Mouse (Mus musculus) retina, postnatal 1 day (tissue): ENCODE data around the gene Trmt10c.
A peak's percentile ranks its signal among the peaks of the same experiment; 100 is the strongest.

Experiments used
- DNase-seq: peaks from one replicate; pipeline ENCODE4 v3.0.0-alpha.2; 2012

The Trmt10c gene

GRCm38 (mm10) chr16:56038090-56038489, 471 bp upstream of the Trmt10c start:
- no peak for DNase-seq

DNA sequence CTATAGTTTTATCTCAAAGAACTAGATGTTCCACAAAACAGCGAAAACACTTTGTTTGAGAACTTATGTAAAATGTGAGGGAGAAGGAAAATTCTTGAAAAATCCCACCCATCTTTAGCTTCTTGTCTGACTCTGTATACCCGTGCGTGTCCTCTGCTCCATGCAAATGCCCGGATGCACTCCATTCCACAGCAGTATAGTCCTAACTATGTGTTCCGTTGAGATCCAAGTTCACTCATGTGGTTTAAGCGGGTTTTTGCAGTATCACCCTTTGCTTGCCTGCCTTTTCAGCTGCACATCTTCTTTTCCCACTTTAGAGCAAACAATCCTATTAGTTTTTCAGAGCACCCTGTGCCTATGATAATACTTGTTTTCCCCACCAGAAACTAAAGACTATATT, 1.1 kb downstream of the Trmt10c start:
- DNase-seq: no peak

GRCm38 (mm10) chr16:56034566-56034965, 3.1 kb downstream of the Trmt10c start:
- no peak for DNase-seq

GRCm38 (mm10) chr16:56029661-56030082, 7.9 kb downstream of the Trmt10c start, which contains the start of gene Pcnp:
TSS of gene Pcnp (minus strand) at chr16:56029739.
- DNase-seq: peak; percentile 99

DNA sequence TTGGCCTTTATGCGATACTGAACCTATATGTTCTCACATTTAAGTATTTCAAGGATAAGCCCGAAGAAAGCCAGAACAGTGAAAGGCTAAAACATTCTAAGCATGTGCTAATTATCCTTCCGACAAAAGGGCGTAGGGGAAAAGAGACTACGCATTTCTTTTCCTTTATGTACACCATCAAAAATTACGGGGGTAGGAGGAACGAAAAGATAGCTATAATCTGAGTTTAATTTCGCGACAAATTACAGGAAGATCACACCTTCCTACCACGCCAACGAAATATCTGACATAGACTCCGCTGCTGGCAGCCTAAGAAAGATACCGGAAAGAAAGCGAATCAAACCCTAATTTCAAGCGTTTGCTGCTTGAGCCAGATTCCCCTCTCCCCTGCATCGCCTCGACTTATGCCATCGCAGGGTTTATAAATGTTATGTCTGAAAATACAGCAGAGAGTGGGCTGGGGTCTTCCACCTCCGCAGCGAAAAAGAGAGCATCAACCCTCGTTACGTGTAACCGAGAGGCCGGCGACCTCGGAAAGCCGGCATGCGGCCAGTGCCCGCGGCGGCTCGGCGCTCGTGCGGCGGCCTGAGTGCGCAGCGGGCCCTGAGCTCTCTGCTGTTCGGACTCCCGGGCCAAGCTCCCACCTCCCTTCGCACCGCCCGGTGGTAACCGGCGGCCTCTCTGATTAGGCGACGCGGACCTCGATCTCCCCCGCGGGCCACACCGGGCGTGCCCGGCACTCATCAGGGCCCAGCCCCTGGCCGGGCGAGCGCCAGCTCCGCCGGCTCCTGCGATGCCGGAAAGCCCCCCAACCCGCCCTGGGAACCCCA, 8.7 kb downstream of the Trmt10c start:
- DNase-seq: no peak

DNA sequence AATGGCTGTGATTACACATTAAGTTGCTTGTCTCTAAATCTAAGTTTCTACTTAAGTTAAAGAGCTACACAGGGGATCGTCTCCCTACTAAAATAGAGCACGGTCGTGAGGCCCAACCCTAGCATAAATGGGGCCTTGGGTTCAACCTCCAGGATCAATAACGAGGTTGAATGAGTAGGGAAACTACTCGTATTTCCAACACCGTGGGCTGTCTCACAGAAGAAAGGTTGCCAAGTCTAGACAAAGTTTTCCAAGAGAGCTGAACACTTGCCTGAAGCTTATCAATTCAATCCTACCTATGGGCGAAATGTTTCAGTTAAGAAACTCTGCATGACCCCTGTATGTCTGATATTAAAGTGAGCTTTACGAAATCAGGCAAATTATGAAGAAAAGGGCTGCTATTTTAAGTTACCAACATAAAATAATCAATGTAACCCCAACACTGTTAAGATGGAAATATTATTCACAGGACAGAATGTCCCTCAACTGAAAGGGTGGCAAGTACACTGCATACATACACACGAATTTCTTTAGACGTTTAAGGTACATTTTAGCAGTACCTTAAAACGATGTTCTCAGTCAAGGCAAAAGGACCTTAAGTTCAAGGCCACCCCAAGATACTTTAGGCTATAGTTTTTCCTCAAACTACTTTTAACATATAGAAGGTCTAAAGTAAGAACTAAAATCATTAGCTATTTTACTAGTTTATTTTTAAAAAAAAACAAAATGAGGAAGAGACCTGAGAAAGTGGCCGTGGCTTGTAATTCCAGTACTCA, 9.6 kb downstream of the Trmt10c start:
- no peak for DNase-seq

- DNase-seq: no peak
Observed at GRCm38 (mm10) chr16:56019660-56020059, 18.0 kb downstream of the Trmt10c start.

DNA sequence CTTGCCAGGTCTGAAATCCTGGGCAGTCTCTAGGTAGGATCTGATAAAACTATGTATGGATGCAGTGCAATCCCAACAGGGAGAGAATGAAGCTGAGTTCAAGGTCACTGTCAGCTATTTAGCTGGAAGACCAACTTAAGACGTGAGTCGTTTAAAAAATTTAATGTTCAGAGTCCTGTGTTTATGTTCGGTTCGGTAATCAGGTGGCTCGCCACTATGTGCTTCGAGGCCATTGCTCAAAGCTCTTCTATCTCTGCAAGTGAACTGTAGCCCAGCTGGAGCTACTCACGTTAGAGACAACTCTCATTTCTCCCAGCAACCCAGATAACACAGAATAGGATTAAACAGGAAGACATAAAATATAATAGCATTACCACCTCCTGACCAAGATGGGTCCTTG, 23.5 kb downstream of the Trmt10c start:
- no peak for DNase-seq

- no peak for DNase-seq
Observed at GRCm38 (mm10) chr16:56012789-56013743, 24.6 kb downstream of the Trmt10c start.

DNA sequence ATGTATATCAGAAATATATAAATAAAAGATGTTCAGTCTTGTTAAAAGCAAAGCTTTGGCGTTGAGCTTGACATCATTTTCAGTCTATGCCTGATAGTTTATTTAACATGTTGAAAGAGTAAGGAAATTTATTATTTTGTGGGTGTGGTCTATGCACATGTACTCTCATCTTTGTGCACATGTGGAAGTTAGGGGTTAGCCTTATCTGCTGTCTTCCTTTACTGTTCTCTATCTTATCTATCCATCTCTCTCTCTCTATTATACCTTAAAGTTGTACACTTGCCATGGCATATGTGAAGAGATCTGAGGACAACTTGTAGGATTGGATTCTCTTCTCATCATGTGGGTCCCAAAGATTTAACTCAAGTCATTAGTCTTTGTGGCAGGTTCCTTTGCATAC, 28.8 kb downstream of the Trmt10c start:
- DNase-seq: no peak

DNA sequence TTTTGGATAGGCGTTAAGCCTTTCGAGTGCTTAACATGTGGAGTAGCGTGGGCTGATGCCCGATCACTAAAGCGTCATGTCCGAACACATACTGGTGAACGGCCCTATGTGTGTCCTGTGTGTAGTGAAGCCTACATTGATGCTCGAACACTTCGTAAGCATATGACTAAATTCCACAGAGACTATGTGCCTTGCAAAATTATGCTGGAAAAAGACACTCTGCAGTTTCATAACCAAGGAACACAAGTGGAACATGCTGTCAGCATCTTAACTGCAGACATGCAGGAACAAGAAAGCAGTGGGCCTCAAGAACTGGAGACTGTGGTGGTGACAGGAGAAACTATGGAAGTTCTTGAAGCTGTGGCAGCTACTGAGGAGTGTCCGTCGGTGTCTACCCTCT, 30.8 kb downstream of the Trmt10c start:
- DNase-seq: no peak

DNA sequence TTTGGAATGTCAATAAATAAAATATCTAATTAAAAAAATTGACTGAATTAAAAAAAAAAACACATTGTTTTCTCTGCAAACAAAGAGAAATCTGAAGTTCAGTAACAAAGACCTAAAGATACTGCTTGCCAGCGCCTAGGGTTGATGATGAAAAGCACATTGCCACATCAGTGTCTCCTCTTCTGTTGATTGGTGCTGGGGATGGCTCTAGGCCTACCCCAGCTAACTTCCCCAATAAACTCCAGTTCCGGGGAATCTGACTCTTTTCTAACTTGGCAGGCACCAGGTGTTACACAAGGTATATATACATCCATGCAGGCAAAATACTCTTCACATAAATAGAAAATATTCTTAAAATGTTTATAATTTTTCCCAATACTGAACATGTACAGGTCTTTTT, 43.4 kb downstream of the Trmt10c start:
- no peak for DNase-seq

DNA sequence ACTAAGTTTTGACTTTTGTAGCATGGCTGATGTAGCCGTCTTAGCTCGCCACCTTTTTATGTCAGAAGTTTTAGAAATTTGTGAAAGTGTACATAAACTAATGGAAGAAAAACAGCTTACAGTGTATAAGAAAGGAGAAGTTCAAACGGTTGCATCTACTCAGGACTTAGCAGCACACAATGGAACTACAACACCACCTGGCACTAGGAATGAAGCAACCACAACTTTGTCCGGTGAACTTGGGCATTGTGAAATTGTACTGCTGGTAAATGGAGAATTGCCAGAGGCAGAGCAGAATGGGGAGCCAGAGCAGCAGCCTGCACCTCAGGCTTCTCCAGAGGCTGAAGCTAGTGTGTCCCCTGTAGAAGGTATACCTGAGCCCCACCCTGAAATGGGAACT, 47.3 kb downstream of the Trmt10c start:
- DNase-seq: no peak

- no peak for DNase-seq
Observed at GRCm38 (mm10) chr16:55986001-55986400, 51.6 kb downstream of the Trmt10c start.
